Mouse (Mus musculus) mesoderm, embryonic 11.5 days (tissue): ENCODE measurements around the gene Ipmk.
"Not testable (repeated sequence)": the region's sequence is repeated elsewhere in the genome, so short reads cannot be mapped to it uniquely, and the experiment has no call there.

Experiments
- DNase-seq: peaks from one replicate; pipeline ENCODE4 v3.0.0-alpha.2; 2012; ENCODE audit warnings: low read depth, low spot score

Ipmk gene

DNA sequence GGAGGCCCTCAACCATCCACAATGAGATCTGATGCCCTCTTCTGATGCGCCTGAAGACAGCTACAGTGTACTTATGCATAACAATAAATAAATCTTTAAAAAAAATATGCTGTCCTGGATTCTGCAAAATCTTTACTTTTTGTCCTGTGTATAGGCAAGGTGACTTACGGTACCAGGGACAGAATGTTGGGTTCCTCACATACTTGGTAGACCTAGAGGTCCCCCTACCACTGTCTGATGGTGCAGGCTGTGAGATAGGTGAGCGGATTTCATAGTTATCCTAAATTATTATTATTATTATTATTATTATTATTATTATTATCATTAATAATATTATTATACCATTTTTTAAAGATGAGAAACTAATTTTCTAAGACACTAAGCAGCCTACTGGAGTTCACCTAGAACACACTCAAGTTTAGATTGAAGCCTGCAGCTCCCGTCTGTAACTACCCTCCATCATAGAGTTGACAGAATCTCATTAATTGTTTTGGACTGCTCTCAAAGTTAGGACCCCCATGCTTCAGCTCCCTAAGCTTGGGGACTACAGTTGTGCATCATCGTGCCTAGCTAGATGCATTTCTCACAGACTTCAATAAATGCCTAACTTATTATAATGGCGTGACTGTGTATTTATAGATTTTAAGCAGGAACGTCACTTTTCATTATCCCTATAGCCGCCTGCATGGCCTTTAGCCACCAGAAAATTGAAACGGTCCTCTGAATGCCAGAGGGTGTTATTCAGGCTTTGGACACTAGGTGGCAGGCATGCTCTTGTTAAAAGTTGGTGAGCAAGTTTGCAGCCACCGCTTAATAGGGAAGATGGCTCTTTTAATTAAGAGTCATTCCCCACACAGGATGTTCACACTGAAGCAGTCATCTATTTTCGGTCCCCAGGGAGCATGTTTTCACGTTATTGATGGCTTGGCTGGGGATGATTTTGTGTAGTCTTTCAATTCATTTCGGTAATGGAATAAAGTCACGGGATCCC lies 74.8 kb downstream of the Ipmk start:
- peak; percentile 82 for DNase-seq

DNA sequence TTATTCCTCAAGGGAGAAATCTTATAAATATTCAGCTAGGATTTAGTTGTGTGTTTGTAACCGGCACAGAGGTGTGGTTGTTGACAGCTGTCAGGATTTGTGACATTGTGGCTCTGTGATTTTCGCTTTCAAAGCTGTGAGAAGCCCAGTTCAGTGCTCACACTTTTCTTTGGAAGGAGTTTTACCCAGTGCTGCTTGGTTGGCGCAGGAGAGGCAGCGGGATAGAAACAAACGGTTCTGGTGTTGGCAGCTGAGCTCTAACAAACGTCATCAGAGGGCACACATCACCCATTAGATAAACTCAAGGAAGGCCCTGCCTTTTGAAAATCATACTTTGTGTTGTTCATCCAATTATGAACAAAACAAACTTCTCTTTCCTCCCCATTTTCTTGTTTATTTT lies 79.2 kb downstream of the Ipmk start:
- DNase-seq: no peak

DNA sequence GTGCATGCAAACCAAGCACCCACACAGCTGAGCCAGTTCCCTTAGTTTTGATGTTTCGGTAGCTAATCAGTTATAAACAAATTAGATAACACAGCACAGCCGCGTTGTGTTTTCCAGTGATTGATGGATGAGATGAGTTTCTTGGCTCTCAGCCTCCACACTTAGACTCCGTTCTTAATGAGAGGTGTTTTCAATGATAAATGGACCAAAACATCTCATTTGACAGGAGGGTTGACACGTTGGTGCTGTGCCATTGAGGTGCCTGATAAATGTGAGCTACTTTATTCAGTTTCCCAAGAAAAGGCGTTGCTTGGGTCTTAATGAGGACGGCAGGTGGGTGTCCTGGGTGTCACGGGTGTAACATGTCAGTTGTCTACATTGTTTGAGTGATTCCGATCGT lies 79.8 kb downstream of the Ipmk start:
- DNase-seq: no peak

DNA sequence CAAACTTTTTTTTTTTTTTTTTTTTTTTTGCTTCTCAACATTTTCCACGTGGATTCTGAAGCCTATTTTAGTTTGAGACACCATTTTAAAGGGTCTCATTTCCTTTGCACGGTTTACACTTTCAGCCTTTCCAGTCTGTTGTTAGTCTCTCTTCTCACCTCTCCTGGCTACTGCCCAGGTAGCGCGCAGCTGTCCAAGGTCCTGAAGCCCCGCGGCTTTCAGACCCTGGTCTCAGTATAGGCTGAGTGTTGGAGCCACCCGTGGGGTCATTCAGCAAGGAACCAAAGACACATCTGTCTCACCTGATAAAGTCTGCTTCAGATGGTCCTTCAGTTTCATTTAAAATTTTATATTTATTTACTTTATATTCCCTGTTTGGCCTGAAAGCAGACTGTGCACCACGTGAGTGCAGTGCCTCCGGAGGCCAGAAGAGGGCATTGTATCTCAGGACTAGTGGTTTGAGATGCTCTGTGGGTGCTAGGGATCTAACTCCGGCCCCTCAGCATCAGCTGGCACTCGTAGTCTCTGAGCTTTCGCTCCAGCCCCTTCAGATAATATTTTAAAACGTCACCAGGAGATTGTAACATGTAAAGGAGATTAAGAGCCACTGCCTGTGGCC lies 80.8 kb downstream of the Ipmk start:
- peak; percentile 33 for DNase-seq

DNA sequence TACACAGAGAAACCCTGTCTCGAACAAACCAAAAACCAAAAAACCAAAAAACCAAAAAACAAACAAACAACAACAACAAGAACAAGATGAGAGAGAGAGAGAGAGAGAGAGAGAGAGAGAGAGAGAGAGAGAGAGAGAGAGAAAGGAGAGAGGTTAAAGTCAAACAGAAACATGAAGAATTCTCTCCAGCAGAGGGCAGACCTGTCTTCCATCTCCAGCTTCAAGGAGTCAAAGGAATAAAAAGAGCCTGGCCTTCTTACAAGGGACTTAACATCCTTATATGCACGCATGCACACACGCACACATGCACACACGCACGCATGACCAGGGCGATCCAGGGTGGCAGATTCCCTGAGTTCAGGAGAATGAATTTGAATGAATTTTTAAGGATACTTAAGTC lies 83.1 kb downstream of the Ipmk start:
- DNase-seq: no peak

DNA sequence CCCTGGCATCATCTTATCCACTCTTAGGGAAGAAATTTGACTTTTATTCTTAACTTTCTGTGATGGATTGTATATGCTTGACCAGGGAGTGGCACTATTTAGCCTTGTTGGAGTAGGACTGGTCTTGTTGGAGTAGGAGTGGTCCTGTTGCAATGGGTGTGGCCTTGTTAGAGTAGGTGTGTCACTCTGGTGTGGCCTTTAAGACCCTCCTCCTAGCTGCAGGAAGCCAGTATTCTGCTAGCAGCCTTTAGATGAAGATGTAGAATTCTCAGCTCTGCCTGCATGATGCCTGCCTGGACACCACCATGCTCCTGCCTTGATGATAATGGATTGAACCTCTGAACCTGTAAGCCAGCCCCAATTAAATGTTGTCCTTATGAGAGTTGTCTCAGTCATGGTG lies 95.5 kb downstream of the Ipmk start:
- no peak for DNase-seq

DNA sequence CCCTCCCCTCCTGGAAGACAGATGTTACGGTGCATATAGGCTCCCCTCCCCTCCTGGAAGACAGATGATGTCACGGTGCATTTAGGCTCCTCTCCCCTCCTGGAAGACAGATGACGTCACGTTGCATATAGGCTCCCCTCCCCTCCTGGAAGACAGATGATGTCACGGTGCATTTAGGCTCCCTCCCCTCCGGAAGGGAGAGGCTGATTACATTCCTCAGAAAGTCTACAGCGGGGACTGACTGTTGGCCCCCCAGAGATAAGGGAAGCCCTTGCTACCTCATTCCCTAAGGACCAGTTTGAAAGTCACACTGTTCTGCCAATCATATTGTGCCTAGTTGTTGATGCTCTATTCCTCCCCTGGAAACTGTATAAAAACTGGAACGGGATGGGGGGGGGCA lies 100.1 kb downstream of the Ipmk start:
- DNase-seq: no peak

DNA sequence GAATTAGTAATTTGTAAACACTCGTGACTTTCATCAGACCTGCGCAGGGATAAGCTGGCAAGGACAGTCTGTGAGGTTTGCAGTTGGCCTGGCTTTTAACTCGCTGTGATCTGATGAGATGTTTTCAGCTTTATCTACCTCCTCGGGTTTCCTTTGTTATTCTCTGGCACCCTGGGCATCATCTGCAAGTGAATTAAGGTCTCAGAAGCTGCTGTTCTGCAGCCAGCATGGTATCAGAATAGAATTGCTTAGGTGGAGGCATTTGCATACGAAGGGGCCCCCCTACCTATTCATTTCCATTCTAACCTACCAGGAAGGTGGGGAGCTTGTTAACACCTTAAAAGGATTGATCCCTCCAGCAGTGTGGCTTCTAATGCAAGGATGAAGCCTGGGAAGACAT lies 100.7 kb downstream of the Ipmk start:
- no peak for DNase-seq

DNA sequence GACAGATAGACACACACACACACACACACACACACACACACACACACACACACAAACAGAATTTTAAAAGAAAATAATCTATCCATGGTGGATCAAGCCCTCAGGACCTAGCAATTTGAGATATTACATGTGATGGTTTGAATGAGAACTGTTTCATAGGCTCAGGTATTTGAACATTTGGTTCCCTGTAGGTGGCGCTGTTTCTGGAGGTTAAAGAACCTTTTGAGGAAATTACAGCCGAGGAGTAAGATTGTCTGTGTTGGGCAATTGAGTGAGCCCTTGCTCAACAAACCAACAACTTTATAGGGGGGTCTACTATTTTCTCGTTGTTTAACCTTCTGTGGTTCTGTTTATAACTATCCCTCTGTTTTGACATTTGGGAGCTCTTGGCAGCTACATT lies 107.8 kb downstream of the Ipmk start:
- no peak for DNase-seq

DNA sequence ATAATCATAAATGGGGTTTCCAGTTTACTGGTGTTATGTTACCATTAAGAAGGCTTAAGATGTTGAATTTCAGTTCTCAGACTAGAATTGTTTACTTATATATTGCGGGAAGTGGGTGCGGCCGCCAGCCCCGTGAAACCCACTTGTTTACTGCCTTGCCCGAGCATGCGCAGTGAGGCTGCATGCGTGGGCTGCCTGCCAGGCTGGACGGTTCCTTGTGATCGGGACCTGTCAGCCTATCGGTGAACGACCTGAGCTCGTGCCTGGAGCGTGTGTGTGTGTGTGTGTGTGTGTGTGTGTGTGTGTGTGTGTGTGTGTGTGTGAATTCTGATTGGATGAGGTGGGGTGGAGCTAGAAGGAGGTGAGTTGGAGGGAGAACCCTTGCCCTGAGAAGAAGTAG lies 114.8 kb downstream of the Ipmk start:
- not testable (repeated sequence) for DNase-seq

DNA sequence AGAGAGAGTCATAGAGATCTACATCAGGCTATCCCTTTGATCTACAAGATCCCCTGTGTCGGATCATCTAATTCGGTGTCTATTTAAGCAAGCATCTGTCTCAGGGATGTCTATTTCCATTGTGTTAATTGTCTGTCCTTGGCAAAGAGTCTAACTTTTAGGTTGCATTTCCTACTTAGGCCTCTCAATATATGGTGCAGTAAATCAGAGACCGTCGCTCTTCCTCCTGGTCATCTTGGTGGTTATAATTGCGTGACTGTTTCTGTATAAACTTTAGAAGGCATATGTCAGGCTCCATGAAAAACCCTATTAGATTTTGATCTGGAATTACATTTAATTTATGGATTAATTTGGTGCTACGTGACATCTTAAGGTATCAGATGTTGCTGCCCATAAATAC lies 116.9 kb downstream of the Ipmk start:
- DNase-seq: no peak

DNA sequence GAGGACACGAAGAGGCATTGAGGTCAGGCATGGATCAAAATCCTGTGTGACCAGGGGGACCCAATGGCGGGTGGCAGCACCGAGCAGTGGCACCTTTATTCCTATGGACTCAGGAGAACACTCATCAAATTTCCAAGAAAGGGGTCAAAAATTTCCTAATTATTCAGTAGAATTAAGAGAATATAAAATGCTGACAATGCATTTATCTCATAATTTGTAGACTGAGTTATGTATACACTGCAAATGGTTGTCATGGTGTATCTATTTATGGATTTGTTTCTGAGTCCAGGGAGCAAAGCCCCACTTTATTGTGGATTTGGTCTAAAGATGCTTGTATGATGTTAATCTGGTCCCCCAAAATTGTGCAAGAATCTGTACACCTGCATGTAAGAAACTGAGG lies 120.8 kb downstream of the Ipmk start:
- DNase-seq: no peak

DNA sequence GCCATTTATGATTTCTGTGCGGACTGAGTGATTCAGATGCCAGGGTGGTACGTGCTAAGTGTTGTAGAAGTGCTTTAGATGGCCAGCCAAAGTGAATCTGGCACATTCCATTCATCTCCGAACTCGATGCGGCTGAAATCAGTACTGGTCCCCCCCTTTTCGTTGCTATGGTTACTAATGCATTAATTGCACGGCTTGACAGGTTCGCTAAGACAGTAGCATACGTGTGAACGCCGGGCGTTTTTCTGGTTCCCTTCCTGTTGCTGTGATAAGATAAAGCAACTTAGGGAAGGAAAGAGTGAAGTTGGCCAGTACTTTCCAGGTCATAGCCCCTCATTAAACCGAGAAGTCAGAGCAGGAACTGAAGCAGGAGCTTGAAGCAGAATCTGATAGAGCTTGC lies 122.2 kb downstream of the Ipmk start:
- DNase-seq: peak; percentile 9

DNA sequence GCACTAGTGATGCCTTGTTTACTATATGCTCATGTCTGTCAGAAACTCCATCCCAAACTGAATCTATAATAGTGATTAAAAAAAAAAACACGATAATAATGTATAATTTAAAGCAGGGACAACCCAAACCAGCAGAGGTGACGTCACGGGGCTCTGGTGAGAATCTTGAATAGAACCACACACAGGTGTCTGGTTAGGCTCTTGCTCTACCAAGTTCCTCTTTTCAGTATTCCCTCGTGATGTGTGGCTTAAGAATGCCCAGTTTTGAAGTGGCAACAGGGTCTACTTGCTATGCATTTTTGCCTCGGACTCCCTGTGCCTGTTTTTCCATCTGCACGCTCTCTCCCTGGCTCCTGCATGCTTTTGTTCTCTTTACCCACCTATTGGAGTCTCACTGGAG lies 124.5 kb downstream of the Ipmk start:
- DNase-seq: no peak

DNA sequence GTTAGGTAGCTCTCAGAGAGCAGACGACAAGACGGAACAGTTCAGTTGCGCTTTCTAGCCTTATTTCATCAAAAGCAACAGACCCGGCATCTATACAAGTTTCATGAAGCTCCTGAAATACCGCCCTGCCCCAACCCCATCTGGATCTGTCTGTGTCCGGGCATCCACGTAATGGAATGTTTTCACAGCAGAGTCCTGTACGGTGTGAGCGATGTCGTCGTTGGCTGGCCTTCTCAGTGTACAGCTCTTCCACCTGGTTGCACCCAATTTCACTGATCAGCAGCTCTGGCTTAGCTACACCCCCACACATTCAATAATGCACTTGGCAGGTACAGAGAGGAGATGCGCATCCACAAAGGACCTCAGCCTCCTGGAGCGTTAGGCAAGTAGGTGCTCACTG lies 126.0 kb downstream of the Ipmk start:
- no peak for DNase-seq

DNA sequence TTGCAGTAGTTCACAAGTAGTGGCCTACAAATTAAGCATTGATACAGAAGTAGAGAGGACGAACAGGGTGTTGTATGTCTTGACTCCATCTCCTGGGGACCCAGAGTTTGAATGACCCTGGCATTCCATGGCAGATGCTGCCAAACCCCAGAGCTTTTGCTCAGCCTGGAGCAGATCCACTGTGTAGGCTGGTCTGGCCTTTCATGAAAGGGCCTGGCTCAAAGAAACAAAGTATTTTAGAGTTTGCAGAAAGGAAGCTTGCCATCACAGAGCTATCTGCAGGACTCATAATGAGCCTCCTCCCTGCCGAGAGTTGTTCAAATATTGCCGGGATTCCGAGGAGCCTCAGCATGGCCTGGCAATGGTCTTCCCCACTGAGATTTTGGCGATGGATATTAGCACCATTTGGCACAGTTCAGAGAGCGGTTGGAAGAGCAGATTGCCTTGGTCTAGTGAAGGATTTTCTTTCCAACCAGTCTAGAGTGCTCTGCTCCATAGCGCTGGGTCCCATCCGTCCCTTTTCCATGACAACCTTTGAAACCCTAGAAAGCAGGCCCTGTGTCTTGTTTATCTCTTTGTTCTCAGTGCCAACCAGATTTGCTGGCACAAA lies 129.0 kb downstream of the Ipmk start:
- DNase-seq: no peak

DNA sequence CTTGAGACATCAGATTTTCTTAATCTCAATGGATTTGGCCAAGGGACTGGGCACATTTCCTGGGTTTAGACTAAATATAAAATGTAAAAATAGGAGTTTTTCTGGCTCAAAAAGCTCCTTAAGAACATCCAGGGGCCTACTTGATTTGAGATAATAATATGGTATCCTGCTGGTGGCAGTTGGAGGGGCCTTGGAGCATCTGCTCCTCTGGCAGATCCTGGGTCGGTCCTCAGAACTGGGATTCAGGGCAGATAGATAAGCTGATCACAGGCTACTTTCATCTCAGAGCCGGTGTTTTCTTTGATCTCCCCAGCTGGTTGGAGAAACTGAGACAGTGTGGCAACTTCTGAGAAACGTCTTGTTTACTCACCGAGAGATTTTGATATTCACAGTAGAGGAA lies 129.6 kb downstream of the Ipmk start:
- DNase-seq: no peak

DNA sequence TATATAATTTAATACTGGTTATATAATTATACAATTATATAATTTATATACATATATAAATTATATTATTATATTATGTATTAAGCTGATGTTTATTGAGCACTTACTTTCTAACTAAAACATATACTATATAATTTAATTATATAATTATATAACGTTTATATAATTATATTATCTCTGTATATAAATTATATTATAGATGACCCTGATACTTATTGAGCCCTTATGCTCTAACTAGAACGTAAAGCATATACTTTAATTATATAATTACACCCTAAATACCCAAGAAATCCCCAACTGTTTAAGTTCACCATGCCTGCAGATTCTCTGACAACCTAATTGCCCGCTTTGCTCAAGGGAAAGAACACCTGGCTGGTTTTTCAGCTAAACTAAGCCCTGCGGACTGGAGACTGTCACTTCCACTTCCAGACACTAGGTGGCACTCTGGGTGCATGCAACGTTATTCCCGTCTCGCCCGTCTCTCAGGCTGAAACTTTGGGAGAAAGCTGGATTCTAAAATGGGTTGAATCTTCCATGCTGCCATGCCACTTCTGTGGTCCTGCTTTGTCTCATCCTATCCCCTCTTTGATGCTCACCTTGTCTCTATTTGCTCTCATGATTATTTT lies 132.2 kb downstream of the Ipmk start:
- peak; percentile 82 for DNase-seq
